12 mouse cellular contexts compared by ENCODE assay signal in genomic region chr2:73371530-73372335, GRCm38 (mm10). TPM values are rescaled to one million over a fixed set of nuclear protein-coding genes. Genes with fewer than 3 reads are reported as not detected.
DNase-seq lines count a peak whose midpoint lies in the region; ATAC-seq lines count a peak whose summit lies in the region.
"Had no signal": no experiment of that assay in that cellular context is flagged by ENCODE, and none has a peak within 500 bp of the region (broad histone marks: within the 10 kb centered on the region; RNA-seq: fewer than 3 reads in every experiment).

No protein-coding gene starts in this region.

- ATAC-seq in erythroid progenitor cell, adult 5-6 weeks (replicated peaks; ENCODE audit: low FRiP score, poor library complexity, severe bottlenecking): peak; percentile 56; the same call in 1 of the 2 replicates
- ATAC-seq in monocyte, adult 5-6 weeks (replicated peaks; ENCODE audit: insufficient number of reproducible peaks, low FRiP score, low TSS enrichment, poor library complexity, severe bottlenecking): peak; percentile 76
- ATAC-seq in activated CD4-positive, CD25-positive, alpha-beta regulatory T cell, adult 4 months: no peak

- peak; percentile 90 for DNase-seq in heart, adult 11 months
- no peak for DNase-seq in heart, postnatal 4 days
- DNase-seq in lung, adult 18-20 months: peak; percentile 15 to 39
- no peak for DNase-seq in lung, postnatal 25 days (ENCODE audit: low spot score)
- DNase-seq in cerebellum, postnatal 4 days (ENCODE audit: low spot score in 2 of 2): no peak
- DNase-seq: adrenal gland, postnatal 25 days; cerebellum, adult 2 months; kidney, adult 11 months; thymus, adult 18-20 months had no signal

RNA-seq across cellular contexts. Expression of gene Gpr155, which starts 14.6 kb away (rescaled TPM):
- total RNA-seq in heart, postnatal 4 days (2021): 1 to 10 TPM; 7.6 TPM
- total RNA-seq in erythroid progenitor cell, adult 5-6 weeks (2015; ENCODE audit: low replicate concordance): 25.2 and 31.0 TPM in 2 replicates
- 27.2 and 29.7 TPM in 2 replicates for total RNA-seq in erythroid progenitor cell, adult 5-6 weeks (2017; ENCODE audit: low replicate concordance)
- 13.7 to 14.4 TPM (median 13.8 TPM) in 3 replicates for total RNA-seq in monocyte, adult 5-6 weeks (2017)
- 10 to 100 TPM; 15.1 to 19.5 TPM for polyA plus RNA-seq in activated CD4-positive, CD25-positive, alpha-beta regulatory T cell, adult 4 months (2017; shearing (Covaris generic))

RNA-seq across cellular contexts. Expression of gene Cir1, which starts 59.2 kb away (rescaled TPM):
- total RNA-seq in heart, postnatal 4 days (2021): 10 to 100 TPM; 10.8 to 11.1 TPM
- 19.8 and 39.4 TPM in 2 replicates for total RNA-seq in erythroid progenitor cell, adult 5-6 weeks (2015; ENCODE audit: low replicate concordance)
- total RNA-seq in erythroid progenitor cell, adult 5-6 weeks (2017; ENCODE audit: low replicate concordance): 23.0 and 46.1 TPM in 2 replicates
- total RNA-seq in monocyte, adult 5-6 weeks (2017): 25.7 to 34.2 TPM (median 30.7 TPM) in 3 replicates
- 10 to 100 TPM; 14.5 to 29.3 TPM for polyA plus RNA-seq in activated CD4-positive, CD25-positive, alpha-beta regulatory T cell, adult 4 months (2017; shearing (Covaris generic))

RNA-seq across cellular contexts. Expression of gene Scrn3, which starts 59.3 kb away (rescaled TPM):
- 10 to 100 TPM; 11.2 to 16.6 TPM for total RNA-seq in heart, postnatal 4 days (2021)
- 56.2 and 71.3 TPM in 2 replicates for total RNA-seq in erythroid progenitor cell, adult 5-6 weeks (2015; ENCODE audit: low replicate concordance)
- total RNA-seq in erythroid progenitor cell, adult 5-6 weeks (2017; ENCODE audit: low replicate concordance): 108 and 110 TPM in 2 replicates
- total RNA-seq in monocyte, adult 5-6 weeks (2017): 6.3 to 13.4 TPM (median 10.3 TPM) in 3 replicates
- 1 to 10 TPM; 5.9 to 7.6 TPM for polyA plus RNA-seq in activated CD4-positive, CD25-positive, alpha-beta regulatory T cell, adult 4 months (2017; shearing (Covaris generic))

Comparison
In these comparisons a context has a peak if more than half of its experiments do, and no peak if none do; other contexts are left out.
1. DNase-seq: peak in heart, adult 11 months (single experiment) and lung, adult 18-20 months (2 of 2); none in heart, postnatal 4 days (single experiment), lung, postnatal 25 days (single experiment) and cerebellum, postnatal 4 days (0 of 2).